ENCODE assay signal across 9 mouse cellular contexts in the genomic region with DNA sequence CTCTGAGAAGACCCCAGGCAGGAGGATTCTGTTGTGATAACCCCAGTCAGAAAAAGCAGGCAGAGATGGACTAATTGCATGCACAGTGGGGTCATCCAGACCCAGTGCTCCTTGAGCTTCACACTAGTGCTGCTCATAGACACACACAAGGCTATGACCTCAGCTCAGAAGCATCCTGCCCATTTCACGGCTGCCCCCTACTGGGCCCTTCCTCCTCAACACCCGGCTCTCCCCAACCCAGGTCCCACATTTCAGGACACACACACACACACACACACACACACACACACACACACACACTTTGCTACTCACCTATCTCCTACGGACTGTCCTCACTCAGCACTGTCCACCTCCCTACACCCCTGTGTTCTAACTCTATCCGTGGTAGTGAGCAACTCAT. TPM values are rescaled to one million over a fixed set of nuclear protein-coding genes. Genes with fewer than 3 reads are reported as not detected.
DNase-seq lines count a peak whose midpoint lies in the region; ATAC-seq and TF ChIP-seq lines count a peak whose summit lies in the region.
"Had no signal": no experiment of that assay in that cellular context is flagged by ENCODE, and none has a peak within 500 bp of the region (broad histone marks: within the 10 kb centered on the region; RNA-seq: fewer than 3 reads in every experiment).

No protein-coding gene starts in this region.

- H3K4me1 ChIP-seq in kidney, adult 2 months (ENCODE audit: control insufficient read depth, insufficient read depth, low read length), result no peaks in the 10 kb centered on the region
- no peaks in the 10 kb centered on the region for H3K4me1 ChIP-seq in kidney, embryonic 16.5 days (ENCODE audit: insufficient read depth, low read length)
- H3K4me1 ChIP-seq in heart, embryonic 13.5 days, result peaks cover 45% of the 10 kb centered on the region
- H3K4me1 ChIP-seq in lung, adult 2 months (ENCODE audit: control insufficient read depth, insufficient read depth, low read length), result peaks cover 2% of the 10 kb centered on the region; the same call in 1 of the 2 replicates

- peak; percentile 47 for DNase-seq in kidney, adult 2 months
- peak; percentile 78 for DNase-seq in CD4-positive, CD25-positive, alpha-beta regulatory T cell, adult 2 months (ENCODE audit: low read depth, low spot score)
- DNase-seq in adrenal gland, postnatal 10 days, result peak; percentile 72
- DNase-seq in lung, adult 2 months, result peak; percentile 43
- DNase-seq in testis, postnatal 10 days (ENCODE audit: low spot score), result peak; percentile 80
- no peak for DNase-seq in right cerebral cortex, postnatal 36 days (ENCODE audit: low spot score in 2 of 2)

- WGBS in kidney, adult 2 months, result 30% methylated on average over 4 of the region's 4 CpGs
- 38% methylated on average over 4 of the region's 4 CpGs for WGBS in kidney, embryonic 16.5 days
- 17% methylated on average over 3 of the region's 4 CpGs for WGBS in heart, embryonic 13.5 days
- 29% methylated on average over 4 of the region's 4 CpGs for WGBS in lung, adult 2 months

- peaks cover 3% of the 10 kb centered on the region for H3K36me3 ChIP-seq in kidney, adult 2 months (ENCODE audit: control insufficient read depth, insufficient read depth, low read length)
- H3K36me3 ChIP-seq in kidney, embryonic 16.5 days (ENCODE audit: insufficient read depth, low read length), result peaks cover 40% of the 10 kb centered on the region
- H3K36me3 ChIP-seq in heart, embryonic 13.5 days, result peaks cover 50% of the 10 kb centered on the region

- H3K4me3 ChIP-seq in kidney, adult 2 months (ENCODE audit: insufficient read depth, low read depth, low read length), result no peak overlapping the region
- H3K4me3 ChIP-seq in kidney, embryonic 16.5 days (ENCODE audit: low read length), result no peak overlapping the region
- no peak overlapping the region for H3K4me3 ChIP-seq in heart, embryonic 13.5 days
- H3K4me3 ChIP-seq in lung, adult 2 months (replicated peaks; ENCODE audit: extremely low read depth, low read depth, low read length), result no peak overlapping the region
- H3K4me3 ChIP-seq: limb, embryonic 15.5 days had no signal

- TF ChIP-seq CTCF in kidney, adult 2 months (conservative IDR thresholded peaks at IDR 0.05; ENCODE audit: insufficient read depth, insufficient read length, low read depth, low read length), result peak; percentile 52; the same call in 1 of the 2 replicates
- TF ChIP-seq CTCF in lung, adult 2 months (IDR thresholded peaks at IDR 0.05; ENCODE audit: insufficient read depth, low read length), result peak; percentile 73

- no peak for TF ChIP-seq POLR2A in kidney, adult 2 months (IDR thresholded peaks at IDR 0.05; ENCODE audit: low read depth, low read length)
- no peak for TF ChIP-seq POLR2A in lung, adult 2 months (IDR thresholded peaks at IDR 0.05; ENCODE audit: borderline replicate concordance, extremely low read depth, low read depth, low read length)

- no peak for ATAC-seq in kidney, embryonic 16.5 days (ENCODE audit: low FRiP score, low TSS enrichment)
- ATAC-seq in heart, embryonic 13.5 days (ENCODE audit: extremely low read depth, insufficient number of reproducible peaks, low FRiP score, low TSS enrichment), result no peak

- H3K9me3 ChIP-seq in kidney, embryonic 16.5 days (ENCODE audit: low read length), result no peaks in the 10 kb centered on the region
- H3K9me3 ChIP-seq in heart, embryonic 13.5 days, result no peaks in the 10 kb centered on the region
- H3K9me3 ChIP-seq: limb, embryonic 15.5 days had no signal

- no peaks in the 10 kb centered on the region for H3K27me3 ChIP-seq in kidney, adult 2 months (replicated peaks; ENCODE audit: control insufficient read depth, insufficient read depth, low read length)
- no peaks in the 10 kb centered on the region for H3K27me3 ChIP-seq in kidney, embryonic 16.5 days (ENCODE audit: insufficient read depth, low read length)
- no peaks in the 10 kb centered on the region for H3K27me3 ChIP-seq in heart, embryonic 13.5 days (replicated peaks)
- H3K27me3 ChIP-seq: limb, embryonic 15.5 days had no signal

- H3K27ac ChIP-seq in kidney, adult 2 months (ENCODE audit: insufficient read depth, low read depth, low read length), result no peak overlapping the region
- H3K27ac ChIP-seq in kidney, embryonic 16.5 days (ENCODE audit: low read length), result no peak overlapping the region
- peak overlapping the region; percentile 70 for H3K27ac ChIP-seq in heart, embryonic 13.5 days (replicated peaks)
- H3K27ac ChIP-seq: limb, embryonic 15.5 days had no signal

- no peak overlapping the region for H3K9ac ChIP-seq in kidney, embryonic 16.5 days (replicated peaks; ENCODE audit: low read length)
- peak overlapping the region; percentile 47 for H3K9ac ChIP-seq in heart, embryonic 13.5 days
- H3K9ac ChIP-seq: limb, embryonic 15.5 days had no signal

- H3K4me2 ChIP-seq in kidney, embryonic 16.5 days (replicated peaks; ENCODE audit: low read depth, low read length), result no peak overlapping the region
- H3K4me2 ChIP-seq in heart, embryonic 13.5 days, result no peak overlapping the region
- H3K4me2 ChIP-seq: limb, embryonic 15.5 days had no signal

RNA-seq across cellular contexts. Expression of gene Nudt14, which starts 16.4 kb away (rescaled TPM):
- 66.1 and 73.0 TPM in 2 replicates for polyA plus RNA-seq in kidney, adult 2 months (2012; rRNA removed)
- 99.1 and 104 TPM in 2 replicates for polyA plus RNA-seq in kidney, embryonic 16.5 days (2015; fragmentation: Nextera tagmentation; extraction: Ambion mirVana)
- total RNA-seq in adrenal gland, postnatal 10 days (2021), result 10 to 100 TPM; 46.9 to 50.2 TPM
- 45.3 and 47.2 TPM in 2 replicates for polyA plus RNA-seq in heart, embryonic 13.5 days (2015; fragmentation: Nextera tagmentation; extraction: Ambion mirVana)
- polyA plus RNA-seq in lung, adult 2 months (2012; rRNA removed), result 43.4 and 47.4 TPM in 2 replicates

RNA-seq across cellular contexts. Expression of gene Btbd6, which starts 18.0 kb away (rescaled TPM):
- polyA plus RNA-seq in kidney, adult 2 months (2012; rRNA removed), result 31.8 and 45.2 TPM in 2 replicates
- polyA plus RNA-seq in kidney, embryonic 16.5 days (2015; fragmentation: Nextera tagmentation; extraction: Ambion mirVana), result 29.4 and 30.6 TPM in 2 replicates
- 10 to 100 TPM; 16.9 to 28.1 TPM for total RNA-seq in adrenal gland, postnatal 10 days (2021)
- 21.7 and 22.0 TPM in 2 replicates for polyA plus RNA-seq in heart, embryonic 13.5 days (2015; fragmentation: Nextera tagmentation; extraction: Ambion mirVana)
- polyA plus RNA-seq in lung, adult 2 months (2012; rRNA removed), result 48.4 and 72.3 TPM in 2 replicates

RNA-seq across cellular contexts. Expression of gene Jag2, which starts 28.7 kb away (rescaled TPM):
- 10.1 and 10.6 TPM in 2 replicates for polyA plus RNA-seq in kidney, adult 2 months (2012; rRNA removed)
- 2.2 and 2.5 TPM in 2 replicates for polyA plus RNA-seq in kidney, embryonic 16.5 days (2015; fragmentation: Nextera tagmentation; extraction: Ambion mirVana)
- 10 to 100 TPM; 13.2 to 23.1 TPM for total RNA-seq in adrenal gland, postnatal 10 days (2021)
- 2.5 and 2.7 TPM in 2 replicates for polyA plus RNA-seq in heart, embryonic 13.5 days (2015; fragmentation: Nextera tagmentation; extraction: Ambion mirVana)
- polyA plus RNA-seq in lung, adult 2 months (2012; rRNA removed), result 54.0 and 62.8 TPM in 2 replicates

RNA-seq across cellular contexts. Expression of gene Brf1, which starts 42.2 kb away (rescaled TPM):
- polyA plus RNA-seq in kidney, adult 2 months (2012; rRNA removed), result 44.8 and 53.0 TPM in 2 replicates
- polyA plus RNA-seq in kidney, embryonic 16.5 days (2015; fragmentation: Nextera tagmentation; extraction: Ambion mirVana), result 70.1 and 71.5 TPM in 2 replicates
- total RNA-seq in adrenal gland, postnatal 10 days (2021), result 10 to 100 TPM; 40.1 to 55.3 TPM
- 32.5 and 35.5 TPM in 2 replicates for polyA plus RNA-seq in heart, embryonic 13.5 days (2015; fragmentation: Nextera tagmentation; extraction: Ambion mirVana)
- polyA plus RNA-seq in lung, adult 2 months (2012; rRNA removed), result 83.3 and 131 TPM in 2 replicates

RNA-seq across cellular contexts. Expression of gene Pacs2, which starts 56.0 kb away (rescaled TPM):
- 42.4 and 47.8 TPM in 2 replicates for polyA plus RNA-seq in kidney, adult 2 months (2012; rRNA removed)
- polyA plus RNA-seq in kidney, embryonic 16.5 days (2015; fragmentation: Nextera tagmentation; extraction: Ambion mirVana), result 13.3 and 13.8 TPM in 2 replicates
- total RNA-seq in adrenal gland, postnatal 10 days (2021), result 10 to 100 TPM; 30.3 to 37.1 TPM
- 7.0 and 7.7 TPM in 2 replicates for polyA plus RNA-seq in heart, embryonic 13.5 days (2015; fragmentation: Nextera tagmentation; extraction: Ambion mirVana)
- 51.8 and 54.8 TPM in 2 replicates for polyA plus RNA-seq in lung, adult 2 months (2012; rRNA removed)

Comparison
In these comparisons a context has a peak if more than half of its experiments do, and no peak if none do; other contexts are left out.
1. DNase-seq: peak in kidney, adult 2 months (single experiment), CD4-positive, CD25-positive, alpha-beta regulatory T cell, adult 2 months (single experiment), adrenal gland, postnatal 10 days (single experiment), lung, adult 2 months (single experiment) and testis, postnatal 10 days (single experiment); none in right cerebral cortex, postnatal 36 days (0 of 2).